Mouse (Mus musculus) brown adipose tissue, adult 24 weeks (tissue): ENCODE measurements around the gene Ccdc124. TPM values are rescaled to one million over a fixed set of nuclear protein-coding genes. Genes with fewer than 3 reads are reported as not detected.
A peak's percentile ranks its signal among the peaks of the same experiment; 100 is the strongest.

Source experiments
- H3K27ac ChIP-seq: fragments of 200-500 bp; replicated peaks from 2 replicates; pipeline ENCODE4 v1.5.1; 2012; ENCODE audit warnings: low read depth, mild to moderate bottlenecking, low read length
- H3K4me1 ChIP-seq: fragments of 200-500 bp; 2 replicates; pipeline ENCODE4 v1.6.1; 2012; ENCODE audit warnings: low read length, mixed read lengths; ENCODE audit not compliant: control insufficient read depth, insufficient read depth, insufficient read length
- H3K4me3 ChIP-seq: fragments of 200-500 bp; 2 replicates; pipeline ENCODE4 v1.5.1; 2012; ENCODE audit warnings: low read depth, mild to moderate bottlenecking, low read length, moderate library complexity; ENCODE audit not compliant: insufficient read depth
- polyA plus RNA-seq: library from polyadenylated mRNA; stranded (reverse); fragments of >200 nt; gene quantifications from 2 replicates; pipeline ENCODE4 v1.2.4, GENCODE M21; 2012; ENCODE audit not compliant: missing spikeins, insufficient read depth, insufficient read length

The Ccdc124 gene
- polyA plus RNA-seq, 1 experiment, result 60.6 TPM

- no peak overlapping the region for H3K27ac ChIP-seq
- peaks cover 4% of the 10 kb centered on the region; the same call in 1 of the 2 replicates for H3K4me1 ChIP-seq
- H3K4me3 ChIP-seq, result no peak overlapping the region
These were observed 5.1 kb downstream of the Ccdc124 start for GRCm38 (mm10) chr8:70868559-70869198.

DNA sequence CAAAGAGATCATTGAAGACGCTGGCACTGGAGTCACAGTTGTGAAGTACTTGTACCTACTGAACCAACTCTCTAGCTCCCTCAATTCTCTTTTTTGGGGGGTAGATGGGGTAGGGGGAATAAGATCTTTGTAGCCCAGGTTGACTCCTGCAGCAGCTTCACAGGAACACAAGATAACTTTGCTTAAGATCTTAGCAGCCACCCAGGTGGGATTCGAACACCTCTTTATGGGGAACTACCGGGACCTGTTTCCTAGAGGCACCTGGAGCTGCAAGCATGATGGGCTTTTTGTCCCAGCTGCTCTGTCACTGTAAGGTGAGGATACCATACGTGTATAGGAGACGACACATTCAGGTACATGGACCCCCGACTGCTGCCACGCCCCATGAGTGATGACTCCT, 7.2 kb downstream of the Ccdc124 start:
- no peak overlapping the region for H3K4me3 ChIP-seq
- H3K4me1 ChIP-seq, result peaks cover 6% of the 10 kb centered on the region; the same call in 1 of the 2 replicates
- H3K27ac ChIP-seq, result no peak overlapping the region

GRCm38 (mm10) chr8:70866001-70866520, 7.7 kb downstream of the Ccdc124 start:
- H3K4me3 ChIP-seq, result peak overlapping the region; percentile 48
- no peak overlapping the region for H3K27ac ChIP-seq
- peaks cover 6% of the 10 kb centered on the region; the same call in 1 of the 2 replicates for H3K4me1 ChIP-seq

- Histone ChIP-seq H3K27ac (no peak overlapping the region), H3K4me1 (peaks cover 6% of the 10 kb centered on the region; the same call in 1 of the 2 replicates), H3K4me3 (peak overlapping the region; percentile 60)
These were observed 8.3 kb downstream of the Ccdc124 start for GRCm38 (mm10) chr8:70865350-70866000.

GRCm38 (mm10) chr8:70864712-70865221, 9.0 kb downstream of the Ccdc124 start:
- H3K4me1 ChIP-seq, result peaks cover 6% of the 10 kb centered on the region; the same call in 1 of the 2 replicates
- H3K27ac ChIP-seq, result no peak overlapping the region

DNA sequence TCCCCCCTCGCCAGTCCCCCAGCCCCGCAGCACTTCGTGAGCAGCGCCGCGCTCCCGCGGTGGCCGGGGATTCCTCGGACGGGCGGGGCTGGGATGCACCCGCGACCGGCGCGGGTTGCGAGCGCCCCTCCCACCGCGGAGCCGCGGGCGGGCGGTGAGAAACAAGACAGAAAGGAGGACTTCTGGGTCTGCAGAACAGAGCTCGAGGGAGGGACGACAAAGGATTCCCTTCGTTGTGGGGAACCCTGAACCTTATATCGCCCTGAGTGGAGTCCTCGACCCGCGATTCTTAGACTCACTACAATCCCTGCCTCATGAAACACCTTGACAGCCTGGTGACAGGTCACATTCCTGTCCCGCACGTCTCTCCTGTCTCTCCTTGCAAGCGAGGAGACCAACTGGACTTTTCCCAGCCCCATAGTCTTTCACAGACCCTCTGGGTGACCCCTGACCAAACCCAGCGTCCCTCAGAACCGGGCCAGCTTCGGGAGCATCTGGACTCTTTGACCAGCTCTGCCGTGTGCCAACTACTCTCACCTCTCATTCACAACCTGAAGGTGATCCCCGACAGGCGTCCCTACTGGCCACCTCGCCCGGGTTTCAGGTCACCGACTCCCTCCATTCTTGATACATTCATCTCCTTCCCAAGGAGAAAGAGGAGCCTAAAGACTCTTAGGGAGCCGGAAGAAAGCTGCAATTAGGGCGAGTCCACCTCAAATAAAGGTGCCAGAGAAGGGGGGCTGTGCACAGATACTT, 9.6 kb downstream of the Ccdc124 start:
- H3K4me3 ChIP-seq, result peak overlapping the region; percentile 38
- H3K27ac ChIP-seq, result no peak overlapping the region
- peaks cover 6% of the 10 kb centered on the region; the same call in 1 of the 2 replicates for H3K4me1 ChIP-seq

More at GRCm38 (mm10) chr8:70864712-70865221, 9.0 kb downstream of the Ccdc124 start:
- H3K4me3 ChIP-seq, result peak overlapping the region; percentile 60

- Histone ChIP-seq H3K4me1 (peaks cover 6% of the 10 kb centered on the region; the same call in 1 of the 2 replicates), H3K4me3 (peak within 1 kb of the TSS; percentile 38), H3K27ac (no peak within 1 kb of the TSS)
These were observed 10.7 kb downstream of the Ccdc124 start, which contains the start of gene Kcnn1 for GRCm38 (mm10) chr8:70862824-70863641. TSS of gene Kcnn1 (minus strand) at chr8:70863258.

GRCm38 (mm10) chr8:70857516-70857915, 16.2 kb downstream of the Ccdc124 start:
- H3K27ac ChIP-seq, result no peak overlapping the region

GRCm38 (mm10) chr8:70856541-70857197, 17.1 kb downstream of the Ccdc124 start:
- 0 out of 2 replicates have a peak overlapping the region, but pooled peaks have one; percentile 14 for H3K27ac ChIP-seq
- H3K4me1 ChIP-seq, result no peaks in the 10 kb centered on the region; the same call in 1 of the 2 replicates
- peak overlapping the region; percentile 61 for H3K4me3 ChIP-seq

More at GRCm38 (mm10) chr8:70857516-70857915, 16.2 kb downstream of the Ccdc124 start:
- Histone ChIP-seq H3K4me1 (no peaks in the 10 kb centered on the region; the same call in 1 of the 2 replicates), H3K4me3 (no peak overlapping the region)

DNA sequence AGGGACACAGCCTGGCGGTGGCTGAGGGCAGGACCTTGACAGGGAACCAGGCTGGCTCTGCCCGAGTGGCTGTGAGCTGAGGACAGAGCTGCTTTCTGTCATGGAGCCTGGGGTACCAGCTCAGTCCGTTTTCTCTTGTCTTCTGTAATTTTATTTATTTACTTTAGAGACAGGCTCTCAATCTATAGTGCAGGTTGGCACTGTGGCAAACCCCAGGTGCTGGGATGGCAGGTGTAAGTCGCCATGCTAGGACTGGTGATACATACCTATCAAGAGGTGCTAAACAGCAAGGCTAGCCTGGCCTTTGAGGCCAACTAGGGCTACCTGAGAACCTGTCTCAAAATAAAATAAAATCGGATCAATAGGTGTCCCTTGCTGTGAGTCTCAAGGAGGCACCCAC, 17.7 kb downstream of the Ccdc124 start:
- H3K27ac ChIP-seq, result no peak overlapping the region
- H3K4me3 ChIP-seq, result peak overlapping the region; percentile 61

GRCm38 (mm10) chr8:70853863-70854262, 19.9 kb downstream of the Ccdc124 start:
- H3K27ac ChIP-seq, result no peak overlapping the region
- no peak overlapping the region for H3K4me3 ChIP-seq
- no peaks in the 10 kb centered on the region; the same call in 1 of the 2 replicates for H3K4me1 ChIP-seq

More for the DNA sequence above, 17.7 kb downstream of the Ccdc124 start:
- no peaks in the 10 kb centered on the region; the same call in 1 of the 2 replicates for H3K4me1 ChIP-seq

DNA sequence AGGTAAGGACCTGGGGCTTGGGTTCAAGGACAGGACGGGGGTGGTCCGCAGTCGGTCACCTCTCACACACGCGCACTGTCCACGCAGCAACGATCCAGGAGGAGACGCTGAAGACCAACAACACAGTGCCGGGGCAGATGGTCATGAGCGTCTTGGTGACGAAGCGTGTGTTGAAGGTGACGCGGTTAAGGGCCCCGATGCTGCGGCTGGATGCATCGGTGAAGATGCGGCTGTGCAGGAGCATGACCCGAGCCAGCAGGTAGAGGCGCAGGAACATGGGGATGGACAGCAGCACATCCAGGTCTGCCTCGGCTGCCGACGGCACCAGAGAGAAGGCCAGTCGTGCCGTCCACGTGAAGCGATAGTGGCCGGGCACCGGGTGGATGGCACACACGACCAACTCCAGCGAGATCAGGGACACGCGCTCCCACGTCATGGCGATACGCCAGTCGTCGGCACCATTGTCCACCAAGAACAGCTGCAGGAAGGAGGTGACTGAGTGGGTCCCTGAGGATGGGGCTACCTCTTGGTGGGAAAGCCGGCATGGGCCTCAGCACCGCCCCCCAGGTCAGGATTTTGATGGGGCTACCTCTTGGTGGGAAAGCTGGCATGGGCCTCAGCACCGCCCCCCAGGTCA, 21.0 kb downstream of the Ccdc124 start:
- H3K4me3 ChIP-seq, result no peak overlapping the region

DNA sequence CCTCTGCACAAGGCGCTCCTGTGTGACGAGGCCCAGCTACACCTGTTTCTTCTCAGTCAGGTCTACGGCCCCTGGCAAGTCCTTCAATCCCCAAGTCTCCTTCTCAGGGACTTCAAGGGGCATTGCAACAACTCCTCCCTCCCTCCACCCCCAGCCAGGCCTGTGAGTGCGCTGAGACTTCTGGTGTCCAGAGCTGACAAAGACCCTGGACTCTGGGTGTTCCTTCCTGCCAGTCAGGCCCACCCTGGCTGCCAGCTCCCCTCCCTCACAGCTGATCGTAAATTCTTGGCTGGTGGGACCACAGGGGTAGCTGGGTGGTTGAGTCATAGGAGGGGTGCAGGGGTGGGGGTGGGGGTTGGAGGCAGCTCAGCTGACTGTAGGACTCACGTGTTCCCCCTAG, 21.9 kb downstream of the Ccdc124 start:
- H3K4me1 ChIP-seq, result no peaks in the 10 kb centered on the region; the same call in 1 of the 2 replicates
- H3K27ac ChIP-seq, result no peak overlapping the region
- no peak overlapping the region for H3K4me3 ChIP-seq

More for the DNA sequence above, 21.0 kb downstream of the Ccdc124 start:
- H3K27ac ChIP-seq, result no peak overlapping the region
- no peaks in the 10 kb centered on the region; the same call in 1 of the 2 replicates for H3K4me1 ChIP-seq
